Mouse (Mus musculus) megakaryocyte-erythroid progenitor cell, adult 5-6 weeks (primary cell): ENCODE results near the gene Sox30. TPM values are rescaled to one million over a fixed set of nuclear protein-coding genes. Genes with fewer than 3 reads are reported as not detected.
A peak's percentile ranks its signal among the peaks of the same experiment; 100 is the strongest.

Source experiments
- ATAC-seq: replicated peaks from 2 replicates; pipeline ENCODE4 v1.8.0; 2016; ENCODE audit warnings: mild to moderate bottlenecking, inconsistent platforms; ENCODE audit not compliant: severe bottlenecking, poor library complexity, low FRiP score, low TSS enrichment
- total RNA-seq, 2 experiments: library from RNA; stranded (forward) in 1 of 2; stranded (reverse) in 1 of 2; fragments of 200-1000, 215-1000 nt in 1 of 2; fragments of >200 nt in 1 of 2; fragmentation: Nextera tagmentation in 1 of 2; gene quantifications; 2 replicates each; pipeline ENCODE4 v1.2.3; 2014 to 2017

Gene Sox30
- total RNA-seq (2014; fragmentation: Nextera tagmentation) = not detected in 2 replicates
- not detected in 2 replicates for total RNA-seq (2017)

DNA sequence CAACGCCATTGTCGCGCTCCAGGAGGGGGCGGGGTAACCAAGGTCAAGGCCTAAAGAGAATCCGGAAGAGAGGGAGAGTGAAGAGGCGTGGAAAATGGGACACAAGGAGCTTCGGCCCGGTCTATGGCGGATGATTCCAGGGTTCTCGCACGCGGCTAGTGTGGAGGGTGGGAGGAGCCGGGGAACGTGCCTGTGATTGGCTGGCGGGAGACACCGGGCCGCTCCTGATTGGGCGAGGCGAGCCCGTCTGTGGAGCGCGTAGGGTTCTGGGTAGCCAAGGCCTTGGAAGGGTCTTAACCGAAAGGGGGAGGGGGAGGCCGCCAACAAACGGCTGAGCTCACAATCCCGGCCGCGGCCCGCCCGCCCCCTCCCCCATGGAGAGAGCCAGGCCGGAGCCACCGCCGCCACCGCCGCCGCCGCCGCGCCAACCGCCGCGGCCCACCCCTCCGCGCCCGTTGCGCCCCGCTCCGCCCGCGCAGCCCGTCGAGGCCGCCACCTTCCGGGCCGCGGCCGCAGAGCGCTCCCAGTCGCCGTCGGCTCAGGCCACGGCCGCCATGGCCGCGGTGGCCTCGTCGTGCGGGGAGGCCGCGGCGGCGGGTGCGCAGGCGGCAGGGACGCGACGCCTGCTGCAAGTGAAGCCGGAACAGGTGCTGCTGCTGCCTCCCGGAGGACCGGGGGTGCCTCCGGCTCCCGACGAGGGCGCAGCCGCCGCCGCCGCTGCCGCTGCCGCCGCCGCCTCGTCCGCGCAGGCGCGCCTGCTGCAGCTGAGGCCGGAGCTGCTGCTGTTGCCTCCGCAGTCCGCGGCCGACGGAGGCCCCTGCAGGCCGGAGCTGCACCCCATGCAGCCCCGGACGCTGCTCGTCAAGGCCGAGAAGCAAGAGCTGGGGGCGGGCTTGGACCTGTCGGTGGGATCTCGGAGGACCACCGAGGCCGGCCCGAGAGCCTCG, at the start of gene Sox30:
Gene Sox30 (plus strand): TSS at position 365 of the 947 bp plus-strand sequence.
- peak; percentile 63 for ATAC-seq

DNA sequence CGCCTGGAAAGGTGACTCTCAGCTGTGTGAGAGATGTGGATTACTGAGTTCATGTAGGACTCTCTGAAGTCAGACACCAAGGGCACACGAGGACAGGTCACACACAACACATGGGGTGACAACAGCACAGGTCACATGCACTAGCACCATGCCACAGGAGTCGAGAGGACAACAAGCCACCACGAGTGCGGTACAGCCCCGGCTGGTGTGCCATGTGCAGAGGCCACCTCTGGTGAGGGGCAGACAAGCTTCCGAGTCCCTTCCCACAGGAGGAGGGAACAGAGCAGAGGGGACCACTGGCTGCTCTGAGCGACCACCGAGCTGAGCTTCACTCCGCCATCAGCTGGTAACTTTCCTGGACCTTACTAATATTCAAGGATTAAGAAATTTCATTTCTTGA, 47.3 kb upstream of the Sox30 start:
- no peak for ATAC-seq

DNA sequence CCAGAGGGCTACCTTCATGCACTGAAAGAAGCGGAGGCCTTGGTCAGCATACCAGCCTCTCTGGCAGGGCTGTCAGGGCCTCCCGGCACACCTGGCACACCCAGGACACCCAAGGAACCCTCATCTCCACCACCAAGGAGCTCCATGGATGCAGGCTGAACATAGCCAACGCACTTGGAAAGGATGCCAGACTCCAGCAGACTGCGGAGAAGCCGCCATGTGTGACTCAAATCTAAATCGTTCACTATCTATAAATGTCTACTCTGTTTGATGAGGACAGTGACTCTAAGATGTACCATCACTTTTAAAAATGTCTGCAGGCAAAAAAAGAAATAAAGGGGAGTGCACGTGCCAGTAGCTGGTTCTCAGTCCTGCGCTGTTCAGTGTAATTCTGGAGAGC, 42.6 kb upstream of the Sox30 start:
- no peak for ATAC-seq

DNA sequence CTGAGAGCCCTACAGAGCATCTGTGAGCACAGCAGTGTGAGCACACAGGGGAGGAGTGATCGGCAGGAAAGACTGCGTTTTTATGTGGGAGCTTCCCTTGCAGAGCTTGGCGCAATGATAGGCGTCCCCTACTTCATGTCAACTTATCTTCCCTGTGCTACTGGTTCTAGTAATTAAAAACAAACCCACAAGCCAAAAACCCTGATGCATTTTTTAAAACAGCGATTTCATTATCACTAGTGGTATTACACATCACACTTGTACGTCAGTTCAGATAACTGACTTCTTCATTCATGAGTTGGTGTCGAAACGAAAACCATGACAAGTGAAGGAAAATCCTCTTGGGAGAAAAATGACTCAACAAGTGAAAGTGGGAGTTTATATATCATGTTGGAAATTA, 41.2 kb upstream of the Sox30 start:
- peak; percentile 71 for ATAC-seq

DNA sequence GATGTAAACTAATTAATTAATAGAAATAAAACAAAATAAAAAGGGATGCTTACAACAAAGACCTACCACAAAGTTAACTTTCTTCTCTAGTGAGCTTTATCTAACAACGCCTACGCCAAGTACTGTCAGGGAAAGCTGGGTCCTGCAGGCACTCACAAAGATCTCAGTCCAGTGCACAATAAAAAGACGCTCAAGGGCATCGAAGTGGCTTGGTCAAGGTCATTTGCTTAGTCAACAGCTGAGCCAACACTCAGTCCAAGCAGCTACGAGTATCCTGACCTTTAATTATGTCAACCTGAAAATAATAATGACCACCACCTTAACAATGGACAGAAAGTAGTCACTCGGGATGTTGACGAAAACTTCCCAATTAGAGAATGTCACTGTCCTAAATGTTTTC, 37.8 kb upstream of the Sox30 start:
- ATAC-seq = no peak

DNA sequence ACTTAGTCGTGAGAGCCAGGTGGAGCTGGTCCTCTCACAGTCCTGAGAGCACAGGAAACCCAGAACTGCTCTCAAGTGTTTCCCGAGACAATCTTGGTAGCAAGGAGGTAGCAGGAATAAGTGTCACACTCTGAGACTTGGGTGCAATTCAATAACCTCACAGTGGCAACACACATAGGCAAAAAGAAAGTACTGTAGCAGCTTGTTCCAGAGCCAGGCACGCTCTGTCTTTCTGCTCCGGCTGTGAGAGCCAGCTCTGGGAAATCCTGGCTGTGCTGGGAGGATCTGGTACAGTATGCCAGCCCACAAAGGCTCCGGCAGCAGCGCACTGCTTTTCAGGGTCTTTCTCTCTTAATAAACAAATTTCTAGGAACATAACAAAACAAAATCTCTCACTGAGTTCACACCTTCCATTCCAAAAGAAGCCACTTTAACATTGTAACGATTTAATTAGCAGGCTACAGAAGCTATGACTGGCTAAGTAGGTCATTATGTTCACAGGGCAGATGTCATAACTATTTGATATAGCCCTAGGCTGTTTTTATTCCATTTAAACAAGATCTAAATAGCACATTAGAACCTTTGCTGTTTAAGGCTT, 36.9 kb upstream of the Sox30 start:
- no peak for ATAC-seq

DNA sequence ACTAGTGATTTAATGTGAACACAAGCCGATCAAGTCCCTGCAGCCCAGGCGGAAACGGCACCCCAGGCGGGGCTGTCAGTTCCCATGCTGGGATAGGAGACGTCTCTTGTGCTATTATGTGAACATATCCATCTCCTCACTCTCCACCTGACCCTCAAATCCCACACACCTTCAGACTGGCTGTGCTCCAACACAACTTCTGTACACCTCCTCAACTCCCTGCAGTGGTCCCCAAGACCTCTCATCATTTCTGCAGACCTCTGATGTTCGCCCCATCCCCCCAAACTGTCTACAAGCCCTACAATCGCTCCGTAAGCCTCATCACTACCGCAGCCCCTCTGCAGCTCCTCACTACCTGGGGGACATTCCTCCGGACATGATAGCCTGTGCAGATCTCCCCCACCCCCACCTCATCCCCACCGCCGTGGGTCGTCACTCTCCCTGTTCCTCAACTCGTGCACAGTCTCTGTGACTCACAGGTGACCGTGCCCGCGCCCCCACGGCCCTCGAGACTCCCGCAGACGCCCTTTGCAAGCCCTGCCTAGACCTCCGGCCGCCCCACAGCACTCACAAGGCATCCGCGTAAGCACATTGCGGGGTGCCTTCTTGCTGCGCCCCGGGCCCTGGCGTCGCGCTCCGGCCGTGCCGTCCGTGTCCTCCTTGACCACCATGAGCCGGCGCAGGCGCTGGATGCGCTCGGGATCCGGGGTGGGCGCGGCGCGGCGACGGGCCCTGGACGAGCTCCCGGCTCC, 36.0 kb upstream of the Sox30 start:
- ATAC-seq = peak; percentile 39

DNA sequence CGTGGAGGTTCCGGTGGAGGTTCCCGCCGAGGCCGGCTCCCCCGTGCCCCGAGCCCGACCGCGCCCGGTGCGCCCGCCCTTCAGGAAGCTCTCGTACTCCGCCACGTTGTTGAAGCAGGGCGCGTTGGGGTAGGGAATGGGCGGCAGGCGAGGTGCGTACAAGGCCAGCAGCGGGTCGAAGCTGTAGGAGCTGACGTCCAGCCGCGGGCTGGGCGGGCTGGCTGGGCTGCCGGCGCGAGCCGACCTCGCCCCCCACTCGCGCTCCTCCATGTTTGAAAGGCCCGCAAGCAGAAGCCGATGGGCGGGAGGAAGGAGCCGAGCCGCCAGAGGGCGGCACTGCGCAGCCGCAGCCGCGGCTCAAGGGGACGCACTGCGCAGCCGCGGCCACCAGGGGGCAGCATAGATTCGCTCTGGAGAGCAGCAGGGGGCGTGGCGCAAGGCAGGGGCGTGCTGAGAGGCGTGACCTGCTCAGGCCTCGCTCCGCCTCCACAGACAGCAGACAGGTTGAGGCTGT, 35.4 kb upstream of the Sox30 start, which contains the start of gene Lsm11:
Gene Lsm11 (minus strand): TSS at position 293 of the 514 bp plus-strand sequence.
- ATAC-seq = peak; percentile 85

DNA sequence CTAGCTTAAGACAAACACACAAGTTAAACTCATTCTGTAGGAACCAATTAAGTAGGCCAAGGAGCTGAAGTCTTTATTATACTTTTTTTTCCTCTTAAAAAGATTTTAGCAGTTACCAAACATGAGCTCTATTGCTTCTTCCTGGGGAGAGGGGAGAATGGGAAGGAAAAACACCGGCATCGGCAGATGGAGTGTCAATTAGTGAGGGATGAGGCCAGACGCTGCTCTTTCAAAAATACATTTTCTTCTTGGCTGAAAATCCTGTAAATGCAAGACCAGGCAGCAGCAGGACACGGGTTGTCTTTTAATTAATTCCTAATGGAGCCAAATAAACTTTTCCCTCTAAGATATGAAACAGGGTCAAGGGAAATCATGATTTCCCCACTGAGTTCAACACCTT, 33.3 kb upstream of the Sox30 start:
- no peak for ATAC-seq

DNA sequence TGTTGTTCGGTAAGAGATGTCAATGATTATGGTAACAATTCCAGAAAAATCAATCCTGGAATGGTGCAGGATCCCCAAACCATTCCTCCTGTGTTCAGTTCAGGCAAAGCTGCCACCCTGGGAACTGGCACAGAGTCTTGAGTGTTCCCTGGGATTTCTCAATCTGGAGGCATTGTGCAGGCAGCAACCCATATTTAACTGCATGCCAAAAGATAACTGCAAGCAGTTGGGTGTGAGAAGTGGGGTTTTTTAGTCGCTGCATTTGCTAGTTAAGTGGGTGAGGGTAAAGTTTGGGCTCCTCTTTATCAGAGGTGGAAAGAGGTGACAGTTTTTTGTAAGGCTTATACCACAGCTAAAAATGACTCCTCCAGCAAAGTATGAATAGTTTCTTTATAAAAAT, 32.6 kb upstream of the Sox30 start:
- no peak for ATAC-seq

DNA sequence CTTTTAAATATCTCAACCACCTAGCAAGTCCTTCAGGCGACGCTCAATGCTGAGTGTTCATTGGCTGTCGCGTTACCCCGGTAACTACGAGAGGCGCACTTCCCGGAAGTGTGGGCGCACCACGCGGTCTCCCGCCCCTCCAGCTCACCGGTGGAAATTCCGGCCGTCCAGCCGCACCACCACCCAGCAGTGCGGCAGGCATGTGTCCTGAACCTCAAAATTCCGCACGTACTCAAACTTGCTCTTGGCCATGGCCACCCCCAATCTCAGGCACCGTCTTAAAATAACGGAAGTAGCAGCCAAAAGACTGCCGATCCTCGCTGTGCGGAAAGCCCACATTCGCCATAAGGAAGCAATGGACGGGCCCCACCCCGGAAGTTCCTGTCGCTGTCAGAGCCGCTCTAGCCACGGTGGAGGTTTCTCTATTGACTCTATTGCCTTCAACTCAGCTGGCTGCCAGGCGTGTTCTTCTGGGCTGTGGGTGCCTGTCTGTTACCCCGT, 24.9 kb upstream of the Sox30 start, which contains the start of gene Thg1l:
Gene Thg1l (minus strand): TSS at position 368 of the 501 bp plus-strand sequence.
- peak; percentile 99 for ATAC-seq

DNA sequence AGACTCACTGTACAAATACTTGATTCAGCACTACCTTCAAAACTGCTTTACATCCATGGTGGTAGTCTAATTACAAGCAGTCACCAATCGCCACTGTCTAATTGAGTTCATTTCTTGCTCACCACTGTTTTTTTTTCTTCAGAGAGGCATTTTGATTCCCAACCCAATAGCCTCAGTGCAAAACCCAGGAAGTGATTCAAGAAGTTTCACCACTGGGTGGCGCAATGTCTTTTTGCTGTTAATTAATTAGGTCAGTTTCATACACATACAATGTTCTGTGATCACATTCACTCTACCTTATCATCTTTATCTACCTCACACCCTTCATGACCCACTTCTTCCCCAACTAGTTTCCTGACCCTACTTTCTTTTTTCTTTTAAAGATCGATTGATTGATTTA, 20.5 kb upstream of the Sox30 start:
- ATAC-seq = no peak

DNA sequence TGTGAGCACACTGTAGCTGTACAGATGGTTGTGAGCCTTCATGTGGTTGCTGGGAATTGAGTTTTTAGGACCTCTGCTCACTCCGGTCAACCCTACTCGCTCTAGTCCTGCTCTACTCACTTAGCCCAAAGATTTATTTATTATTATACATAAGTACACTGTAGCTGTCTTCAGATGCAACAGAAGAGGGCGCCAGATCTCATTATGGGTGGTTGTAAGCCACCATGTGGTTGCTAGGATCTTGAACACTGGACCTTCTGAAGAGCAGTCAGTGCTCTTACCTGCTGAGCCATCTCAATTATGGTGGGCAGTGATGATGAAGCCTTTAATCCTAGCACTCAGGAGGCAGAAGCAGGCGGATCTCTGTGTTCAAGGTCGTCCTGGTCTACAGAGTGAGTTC, 20.1 kb upstream of the Sox30 start:
- no peak for ATAC-seq

DNA sequence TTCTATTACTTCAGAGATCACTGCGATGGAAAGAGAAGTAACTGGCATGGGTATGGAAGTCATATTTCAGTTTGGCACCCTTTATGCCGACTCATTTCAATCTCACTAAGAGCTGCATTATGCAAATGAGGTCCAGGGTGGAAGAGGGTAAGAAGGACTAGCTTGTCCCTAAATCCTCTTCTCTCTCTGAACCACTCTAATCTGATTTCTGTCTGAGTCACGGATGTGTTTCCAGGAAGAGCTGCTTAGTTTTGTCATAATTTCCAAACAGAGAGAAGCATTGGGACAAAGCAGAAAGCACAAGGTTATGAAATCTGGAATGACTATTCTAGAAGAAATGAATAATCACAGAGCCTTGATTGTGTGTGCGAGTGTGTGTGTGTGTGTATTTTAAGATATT, 13.2 kb upstream of the Sox30 start:
- no peak for ATAC-seq

DNA sequence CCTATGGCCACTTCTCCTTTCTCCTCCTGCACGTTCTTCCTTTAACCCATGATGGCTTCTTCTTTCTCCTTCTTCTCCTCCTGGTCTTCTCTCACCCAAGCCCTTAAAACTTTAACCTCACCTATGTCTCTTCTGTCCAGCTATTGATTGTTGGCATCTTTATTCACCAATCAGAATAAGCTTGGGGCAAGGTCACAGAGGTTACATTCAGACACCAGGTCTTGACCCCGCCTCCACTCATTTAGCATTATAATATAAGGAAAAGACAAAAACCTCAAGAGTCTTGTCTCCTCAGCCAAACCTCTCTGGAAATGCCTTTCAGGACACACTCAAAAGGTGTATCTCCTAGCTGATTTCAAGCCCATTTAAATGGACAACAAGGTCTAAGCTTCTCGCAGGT, 11.6 kb upstream of the Sox30 start:
- ATAC-seq = no peak

DNA sequence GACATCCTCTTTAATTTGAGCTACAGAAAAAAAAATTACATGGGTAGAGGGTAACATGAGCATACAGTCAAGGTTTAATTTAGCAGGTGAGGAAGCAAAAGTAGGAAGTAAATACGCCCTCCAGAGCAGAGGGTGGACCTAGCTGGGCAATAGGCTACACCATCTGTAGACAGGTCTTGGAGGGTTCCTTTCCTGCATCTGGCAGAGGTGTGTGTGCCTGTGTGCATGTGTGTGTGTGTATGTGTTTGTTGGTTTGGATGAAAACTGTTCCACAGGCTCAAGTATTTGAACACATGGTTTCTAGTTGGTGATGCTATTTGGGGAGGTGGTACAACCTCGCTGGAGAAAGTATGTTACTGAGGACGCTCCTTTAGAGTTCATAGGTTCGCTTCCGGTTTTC, 6.5 kb upstream of the Sox30 start:
- no peak for ATAC-seq

DNA sequence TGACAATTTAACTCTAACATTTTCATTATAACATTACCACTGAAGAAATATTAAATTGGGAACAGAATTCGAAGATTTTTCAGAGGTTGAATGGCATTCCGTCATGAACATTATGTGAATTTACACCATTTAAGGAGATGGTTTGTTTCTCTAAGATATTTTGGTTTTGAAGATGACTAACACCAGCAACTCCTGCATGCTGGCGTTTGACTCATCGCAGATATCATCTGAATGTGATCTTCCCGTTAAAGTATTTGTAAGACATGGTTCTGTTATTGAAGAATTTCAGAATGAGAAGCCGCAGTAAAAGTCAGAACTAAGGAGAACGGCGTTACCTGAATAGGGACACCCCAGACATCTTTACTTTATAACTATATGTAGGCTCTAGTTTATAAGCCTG, 5.6 kb upstream of the Sox30 start:
- ATAC-seq = no peak

DNA sequence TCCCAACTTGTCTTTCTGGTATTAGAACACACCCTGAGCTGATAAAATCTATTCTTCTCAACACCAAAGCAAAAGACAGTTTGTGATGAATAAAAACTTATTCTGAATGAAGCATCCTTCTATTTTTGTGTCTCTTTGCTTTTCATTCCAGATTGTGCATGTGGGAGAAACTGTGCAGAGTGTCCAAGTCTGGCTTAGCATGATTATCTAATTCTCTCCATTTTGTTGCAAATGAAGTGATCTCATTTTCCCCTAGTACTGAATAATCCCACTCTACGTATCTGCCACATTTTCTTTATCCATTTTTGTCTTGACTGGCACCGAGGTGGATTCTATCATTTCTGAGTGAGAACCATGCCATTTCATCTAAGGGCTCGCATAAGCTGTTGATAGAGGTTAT, 4.0 kb upstream of the Sox30 start:
- no peak for ATAC-seq

DNA sequence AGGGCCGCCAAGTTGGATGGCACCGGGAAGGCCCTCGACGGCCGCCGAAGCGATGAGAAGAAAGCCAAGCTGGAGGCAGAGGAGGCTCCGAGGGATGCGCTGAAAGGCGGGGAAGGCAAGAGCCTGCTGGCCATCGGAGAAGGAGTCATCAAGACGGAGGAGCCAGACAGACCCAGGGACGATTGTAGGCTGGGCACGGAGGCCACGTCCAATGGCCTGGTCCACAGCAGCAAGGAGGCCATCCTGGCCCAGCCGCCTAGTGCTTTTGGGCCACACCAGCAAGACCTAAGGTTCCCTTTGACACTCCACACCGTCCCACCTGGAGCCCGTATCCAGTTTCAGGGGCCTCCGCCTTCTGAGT, 763 bp downstream of the Sox30 start:
- ATAC-seq = no peak

DNA sequence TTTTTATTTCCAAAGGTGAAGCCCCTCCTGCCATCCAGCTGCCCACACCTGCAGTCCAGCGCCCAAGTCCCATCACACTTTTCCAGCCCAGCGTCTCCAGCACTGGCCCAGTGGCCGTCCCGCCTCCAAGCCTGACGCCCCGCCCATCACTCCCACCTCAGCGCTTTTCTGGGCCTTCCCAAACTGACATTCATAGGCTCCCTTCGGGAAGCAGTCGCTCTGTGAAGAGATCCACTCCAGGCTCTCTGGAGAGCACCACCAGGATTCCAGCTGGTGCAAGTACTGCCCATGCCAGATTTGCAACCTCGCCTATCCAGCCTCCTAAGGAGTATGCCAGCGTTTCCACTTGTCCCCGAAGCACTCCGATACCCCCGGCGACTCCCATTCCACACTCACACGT, 11.5 kb downstream of the Sox30 start:
- no peak for ATAC-seq
